In the genomic region with DNA sequence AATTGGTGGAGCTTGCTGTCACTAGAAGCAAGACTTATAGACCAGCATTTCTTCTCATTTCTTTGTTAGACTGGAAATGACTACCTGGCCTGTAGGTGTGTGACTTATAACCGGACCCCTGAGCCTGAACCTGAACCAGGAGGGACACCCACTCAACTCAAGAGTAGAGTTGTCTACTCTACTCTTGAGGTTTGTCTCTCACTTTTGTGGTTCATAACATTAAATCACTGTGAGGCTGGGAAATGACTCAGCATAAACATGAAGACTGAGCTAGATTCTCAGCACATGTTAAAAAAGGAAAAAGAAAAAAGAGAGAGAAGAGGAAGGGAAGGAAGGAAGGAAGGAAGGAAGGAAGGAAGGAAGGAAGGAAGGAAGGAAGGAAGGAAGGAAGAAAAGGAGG, we compare ENCODE assay signal across 17 mouse cellular contexts.
DNase-seq lines count a peak whose midpoint lies in the region; ATAC-seq and TF ChIP-seq lines count a peak whose summit lies in the region.
"Had no signal": no experiment of that assay in that cellular context is flagged by ENCODE, and none has a peak within 500 bp of the region (broad histone marks: within the 10 kb centered on the region; RNA-seq: fewer than 3 reads in every experiment).

No protein-coding gene starts in this region.

- TF ChIP-seq POLR2A in kidney, adult 2 months (IDR thresholded peaks at IDR 0.05; ENCODE audit: low read depth, low read length): no peak

- no peak for TF ChIP-seq CTCF in kidney, adult 2 months (conservative IDR thresholded peaks at IDR 0.05; ENCODE audit: insufficient read depth, insufficient read length, low read depth, low read length)
- TF ChIP-seq CTCF in intestine, postnatal 0 days (IDR thresholded peaks at IDR 0.05; ENCODE audit: low read depth): no peak

- H3K4me3 ChIP-seq in kidney, adult 2 months (ENCODE audit: insufficient read depth, low read depth, low read length): no peak overlapping the region
- H3K4me3 ChIP-seq in liver, embryonic 16.5 days (ENCODE audit: low read depth, low read length): no peak overlapping the region
- no peak overlapping the region for H3K4me3 ChIP-seq in liver, embryonic 11.5 days (ENCODE audit: low read depth, low read length)
- no peak overlapping the region for H3K4me3 ChIP-seq in intestine, postnatal 0 days (ENCODE audit: low read depth, low read length)
- H3K4me3 ChIP-seq: embryonic facial prominence, embryonic 15.5 days; erythroblast, embryonic 14.5 days; forebrain, embryonic 10.5 days; gastrocnemius, adult 2 months; heart, embryonic 13.5 days; hindbrain, embryonic 15.5 days had no signal

- no peak for DNase-seq in kidney, adult 2 months
- no peak for DNase-seq in kidney, postnatal 25 days
- no peak for DNase-seq in liver, embryonic 11.5 days (ENCODE audit: low spot score)
- no peak for DNase-seq in urinary bladder, adult 2 months (ENCODE audit: low spot score)
- DNase-seq in heart, adult 18-20 months: no peak
- DNase-seq: cerebellum, adult 2 months; cerebellum, postnatal 10 days; gastrocnemius, adult 2 months; heart, postnatal 36 days had no signal

- no peaks in the 10 kb centered on the region for H3K36me3 ChIP-seq in kidney, adult 2 months (ENCODE audit: control insufficient read depth, insufficient read depth, low read length)
- no peaks in the 10 kb centered on the region for H3K36me3 ChIP-seq in liver, embryonic 16.5 days (ENCODE audit: control insufficient read depth, insufficient read depth)
- no peaks in the 10 kb centered on the region for H3K36me3 ChIP-seq in liver, embryonic 11.5 days (ENCODE audit: control insufficient read depth, insufficient read depth, low read length)
- no peaks in the 10 kb centered on the region for H3K36me3 ChIP-seq in intestine, postnatal 0 days (ENCODE audit: control insufficient read depth, insufficient read depth)
- H3K36me3 ChIP-seq: embryonic facial prominence, embryonic 15.5 days; forebrain, embryonic 10.5 days; heart, embryonic 13.5 days; hindbrain, embryonic 15.5 days had no signal

- peaks cover 11% of the 10 kb centered on the region for H3K4me1 ChIP-seq in kidney, adult 2 months (ENCODE audit: control insufficient read depth, insufficient read depth, low read length)
- no peaks in the 10 kb centered on the region; the same call in 1 of the 2 replicates for H3K4me1 ChIP-seq in liver, embryonic 16.5 days (ENCODE audit: control insufficient read depth, low read depth, low read length)
- no peaks in the 10 kb centered on the region; the same call in 1 of the 2 replicates for H3K4me1 ChIP-seq in liver, embryonic 11.5 days (replicated peaks; ENCODE audit: control insufficient read depth, insufficient read depth, low read length)
- peaks cover 12% of the 10 kb centered on the region; the same call in 1 of the 2 replicates for H3K4me1 ChIP-seq in intestine, postnatal 0 days (replicated peaks; ENCODE audit: control insufficient read depth, insufficient read depth, low read length)
- H3K4me1 ChIP-seq: forebrain, embryonic 10.5 days; heart, embryonic 13.5 days; hindbrain, embryonic 15.5 days had no signal

- H3K27me3 ChIP-seq in kidney, adult 2 months (replicated peaks; ENCODE audit: control insufficient read depth, insufficient read depth, low read length): no peaks in the 10 kb centered on the region
- H3K27me3 ChIP-seq in liver, embryonic 16.5 days (ENCODE audit: control insufficient read depth, insufficient read depth, low read depth, low read length): no peaks in the 10 kb centered on the region
- no peaks in the 10 kb centered on the region for H3K27me3 ChIP-seq in liver, embryonic 11.5 days (replicated peaks; ENCODE audit: control insufficient read depth, insufficient read depth, low read length)
- no peaks in the 10 kb centered on the region for H3K27me3 ChIP-seq in intestine, postnatal 0 days (replicated peaks; ENCODE audit: control insufficient read depth, insufficient read depth, low read length)
- H3K27me3 ChIP-seq: embryonic facial prominence, embryonic 15.5 days; heart, embryonic 13.5 days; hindbrain, embryonic 15.5 days had no signal

- WGBS in kidney, adult 2 months: 88% methylated on average over 1 of the region's 1 CpGs
- 44% methylated on average over 1 of the region's 1 CpGs for WGBS in liver, embryonic 16.5 days (ENCODE audit: insufficient replicate concordance)
- 85% methylated on average over 1 of the region's 1 CpGs for WGBS in liver, embryonic 11.5 days
- WGBS in intestine, postnatal 0 days: 81% methylated on average over 1 of the region's 1 CpGs

- H3K27ac ChIP-seq in kidney, adult 2 months (ENCODE audit: insufficient read depth, low read depth, low read length): peak overlapping the region; percentile 44
- 0 out of 2 replicates have a peak overlapping the region, but pooled peaks have one; percentile 2 for H3K27ac ChIP-seq in liver, embryonic 16.5 days (ENCODE audit: low read length)
- H3K27ac ChIP-seq in liver, embryonic 11.5 days (ENCODE audit: low read depth, low read length): no peak overlapping the region
- peak overlapping the region; percentile 88 for H3K27ac ChIP-seq in intestine, postnatal 0 days (ENCODE audit: low read depth, low read length)
- H3K27ac ChIP-seq: embryonic facial prominence, embryonic 15.5 days; forebrain, embryonic 10.5 days; heart, embryonic 13.5 days; hindbrain, embryonic 15.5 days had no signal

- no peak overlapping the region for H3K4me2 ChIP-seq in liver, embryonic 16.5 days (ENCODE audit: low read depth, low read length)
- no peak overlapping the region for H3K4me2 ChIP-seq in liver, embryonic 11.5 days
- no peak overlapping the region for H3K4me2 ChIP-seq in intestine, postnatal 0 days (replicated peaks; ENCODE audit: low read depth)
- H3K4me2 ChIP-seq: embryonic facial prominence, embryonic 15.5 days; heart, embryonic 13.5 days; hindbrain, embryonic 15.5 days had no signal

- no peak for ATAC-seq in liver, embryonic 16.5 days (ENCODE audit: low read depth)
- no peak for ATAC-seq in liver, embryonic 11.5 days (replicated peaks; ENCODE audit: low FRiP score)
- no peak for ATAC-seq in intestine, postnatal 0 days
- ATAC-seq: forebrain, embryonic 14.5 days had no signal

- no peak overlapping the region for H3K9ac ChIP-seq in liver, embryonic 16.5 days (ENCODE audit: low read depth, low read length)
- no peak overlapping the region for H3K9ac ChIP-seq in liver, embryonic 11.5 days (ENCODE audit: low read depth, low read length)
- no peak overlapping the region for H3K9ac ChIP-seq in intestine, postnatal 0 days (ENCODE audit: low read depth, low read length)
- H3K9ac ChIP-seq: embryonic facial prominence, embryonic 15.5 days; heart, embryonic 13.5 days; hindbrain, embryonic 15.5 days had no signal

- H3K9me3 ChIP-seq in liver, embryonic 16.5 days (replicated peaks; ENCODE audit: control insufficient read depth, low read length): no peaks in the 10 kb centered on the region
- H3K9me3 ChIP-seq in liver, embryonic 11.5 days (ENCODE audit: control insufficient read depth, low read length): no peaks in the 10 kb centered on the region
- H3K9me3 ChIP-seq in intestine, postnatal 0 days (ENCODE audit: control insufficient read depth): no peaks in the 10 kb centered on the region
- H3K9me3 ChIP-seq: embryonic facial prominence, embryonic 15.5 days; forebrain, embryonic 10.5 days; heart, embryonic 13.5 days; hindbrain, embryonic 15.5 days had no signal
